Mouse (Mus musculus) heart, adult 11 months (tissue): ENCODE data around the gene Gm4631.
"Not testable (repeated sequence)": the region's sequence is repeated elsewhere in the genome, so short reads cannot be mapped to it uniquely, and the experiment has no call there.

Source experiments
- DNase-seq: peaks from one replicate; pipeline ENCODE4 v3.0.0; 2022

Gene Gm4631

GRCm38 (mm10) chr2:175338097-175338496, at the start of gene Gm4631:
Gm4631 (minus strand) TSS chr2:175338197.
- DNase-seq: not testable (repeated sequence)

- DNase-seq: not testable (repeated sequence)
Measured at GRCm38 (mm10) chr2:175372136-175372535, 34.1 kb upstream of the Gm4631 start, which contains the start of gene Zfp968. Zfp968 (plus strand) TSS chr2:175372436.

- DNase-seq: not testable (repeated sequence)
Measured at GRCm38 (mm10) chr2:175274825-175275224, 63.2 kb downstream of the Gm4631 start, which contains the start of gene Gm14440. Gm14440 (plus strand) TSS chr2:175275125.
